Mouse (Mus musculus): ENCODE data around the gene Fbxw20. TPM values are rescaled to one million over a fixed set of nuclear protein-coding genes. Genes with fewer than 3 reads are reported as not detected.
"Not testable (repeated sequence)": the region's sequence is repeated elsewhere in the genome, so short reads cannot be mapped to it uniquely, and the experiment has no call there.

Fbxw20 gene
- polyA plus RNA-seq (2014; fragmentation: Nextera tagmentation; extraction: Ambion mirVana), result not detected in 2 replicates

- no peaks in the 10 kb centered on the region for H3K9me3 ChIP-seq (ENCODE audit: control insufficient read depth, low read length)
- no peaks in the 10 kb centered on the region for H3K36me3 ChIP-seq (ENCODE audit: control insufficient read depth, insufficient read depth, low read length)
- ATAC-seq (ENCODE audit: low read depth) (no peak), DNase-seq (ENCODE audit: low spot score) (no peak)
- H3K4me1 ChIP-seq (ENCODE audit: control insufficient read depth, insufficient read depth, low read length), result no peaks in the 10 kb centered on the region
- H3K4me2 ChIP-seq (ENCODE audit: low read depth, low read length), result no peak within 1 kb of the TSS
- H3K27ac ChIP-seq (replicated peaks; ENCODE audit: low read depth, low read length), result no peak within 1 kb of the TSS
- 71% methylated on average over 1 of the region's 1 CpGs for WGBS
- H3K27me3 ChIP-seq (replicated peaks; ENCODE audit: control insufficient read depth, insufficient read depth, low read length), result no peaks in the 10 kb centered on the region
- no peak within 1 kb of the TSS for H3K9ac ChIP-seq (ENCODE audit: low read depth, low read length)
- H3K4me3 ChIP-seq (ENCODE audit: low read depth, low read length), result no peak within 1 kb of the TSS
Observed at GRCm38 (mm10) chr9:109234654-109235053, at the start of gene Fbxw20. TSS of gene Fbxw20 (minus strand) at chr9:109234754.

GRCm38 (mm10) chr9:109263041-109263440, 28.5 kb upstream of the Fbxw20 start:
- no peaks in the 10 kb centered on the region for H3K4me1 ChIP-seq (ENCODE audit: control insufficient read depth, insufficient read depth, low read length)
- 0 out of 2 replicates have a peak, but pooled peaks cover 4% of the 10 kb centered on the region for H3K9me3 ChIP-seq (ENCODE audit: control insufficient read depth, low read length)
- no peak overlapping the region for H3K4me2 ChIP-seq (ENCODE audit: low read depth, low read length)
- 76% methylated on average over 2 of the region's 2 CpGs for WGBS
- no peak overlapping the region for H3K9ac ChIP-seq (ENCODE audit: low read depth, low read length)
- no peaks in the 10 kb centered on the region for H3K27me3 ChIP-seq (replicated peaks; ENCODE audit: control insufficient read depth, insufficient read depth, low read length)
- ATAC-seq (ENCODE audit: low read depth), result no peak
- no peaks in the 10 kb centered on the region for H3K36me3 ChIP-seq (ENCODE audit: control insufficient read depth, insufficient read depth, low read length)
- H3K27ac ChIP-seq (replicated peaks; ENCODE audit: low read depth, low read length), result no peak overlapping the region
- no peak overlapping the region for H3K4me3 ChIP-seq (ENCODE audit: low read depth, low read length)
- no peak for DNase-seq (ENCODE audit: low spot score)

- no peaks in the 10 kb centered on the region for H3K27me3 ChIP-seq (replicated peaks; ENCODE audit: control insufficient read depth, insufficient read depth, low read length)
- no peak overlapping the region for H3K27ac ChIP-seq (replicated peaks; ENCODE audit: low read depth, low read length)
- no peaks in the 10 kb centered on the region for H3K4me1 ChIP-seq (ENCODE audit: control insufficient read depth, insufficient read depth, low read length)
- H3K36me3 ChIP-seq (ENCODE audit: control insufficient read depth, insufficient read depth, low read length), result no peaks in the 10 kb centered on the region
- H3K9me3 ChIP-seq (ENCODE audit: control insufficient read depth, low read length), result no peaks in the 10 kb centered on the region
- H3K4me3 ChIP-seq (ENCODE audit: low read depth, low read length), result no peak overlapping the region
- H3K4me2 ChIP-seq (ENCODE audit: low read depth, low read length), result no peak overlapping the region
- no peak for ATAC-seq (ENCODE audit: low read depth)
- no peak for DNase-seq (ENCODE audit: low spot score)
- H3K9ac ChIP-seq (ENCODE audit: low read depth, low read length), result no peak overlapping the region
- 66% methylated on average over 6 of the region's 6 CpGs for WGBS
Observed at GRCm38 (mm10) chr9:109218449-109218848, 16.1 kb downstream of the Fbxw20 start.

GRCm38 (mm10) chr9:109201347-109201746, 33.2 kb downstream of the Fbxw20 start:
- not testable (repeated sequence) for H3K4me2 ChIP-seq (ENCODE audit: low read depth, low read length); H3K4me3 ChIP-seq (ENCODE audit: low read depth, low read length); H3K27ac ChIP-seq (replicated peaks; ENCODE audit: low read depth, low read length); H3K9me3 ChIP-seq (ENCODE audit: control insufficient read depth, low read length); H3K27me3 ChIP-seq (replicated peaks; ENCODE audit: control insufficient read depth, insufficient read depth, low read length); ATAC-seq (ENCODE audit: low read depth); DNase-seq (ENCODE audit: low spot score); H3K4me1 ChIP-seq (ENCODE audit: control insufficient read depth, insufficient read depth, low read length); H3K36me3 ChIP-seq (ENCODE audit: control insufficient read depth, insufficient read depth, low read length); H3K9ac ChIP-seq (ENCODE audit: low read depth, low read length)
- 50% methylated on average over 1 of the region's 1 CpGs for WGBS

DNA sequence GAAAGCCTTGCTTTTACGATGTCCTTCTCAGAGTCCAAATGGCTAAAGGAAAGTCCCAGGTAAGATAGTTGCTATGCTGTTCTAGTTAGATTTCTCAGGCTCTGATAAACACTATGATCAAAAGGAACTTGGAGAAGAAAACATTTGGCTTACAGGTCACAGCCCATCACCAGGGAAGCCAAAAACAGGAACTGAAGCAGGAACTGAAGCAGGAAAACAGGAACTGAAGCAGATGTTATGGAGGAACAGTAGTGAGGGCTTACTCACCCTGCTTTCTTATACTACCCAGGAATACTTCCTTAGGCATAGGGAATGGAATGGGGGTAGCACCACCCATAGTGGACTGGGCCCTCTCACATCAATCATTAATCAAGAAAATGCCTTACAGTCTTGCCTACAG, 34.2 kb downstream of the Fbxw20 start:
- H3K27me3 ChIP-seq (replicated peaks; ENCODE audit: control insufficient read depth, insufficient read depth, low read length), result no peaks in the 10 kb centered on the region
- WGBS, result 89% methylated on average over 1 of the region's 1 CpGs
- H3K4me1 ChIP-seq (ENCODE audit: control insufficient read depth, insufficient read depth, low read length), result no peaks in the 10 kb centered on the region
- no peaks in the 10 kb centered on the region for H3K36me3 ChIP-seq (ENCODE audit: control insufficient read depth, insufficient read depth, low read length)
- H3K9ac ChIP-seq (ENCODE audit: low read depth, low read length), result no peak overlapping the region
- no peak overlapping the region for H3K4me3 ChIP-seq (ENCODE audit: low read depth, low read length)
- no peak for ATAC-seq (ENCODE audit: low read depth)
- no peak overlapping the region for H3K4me2 ChIP-seq (ENCODE audit: low read depth, low read length)
- H3K9me3 ChIP-seq (ENCODE audit: control insufficient read depth, low read length), result no peaks in the 10 kb centered on the region
- H3K27ac ChIP-seq (replicated peaks; ENCODE audit: low read depth, low read length), result no peak overlapping the region
- DNase-seq (ENCODE audit: low spot score), result no peak

DNA sequence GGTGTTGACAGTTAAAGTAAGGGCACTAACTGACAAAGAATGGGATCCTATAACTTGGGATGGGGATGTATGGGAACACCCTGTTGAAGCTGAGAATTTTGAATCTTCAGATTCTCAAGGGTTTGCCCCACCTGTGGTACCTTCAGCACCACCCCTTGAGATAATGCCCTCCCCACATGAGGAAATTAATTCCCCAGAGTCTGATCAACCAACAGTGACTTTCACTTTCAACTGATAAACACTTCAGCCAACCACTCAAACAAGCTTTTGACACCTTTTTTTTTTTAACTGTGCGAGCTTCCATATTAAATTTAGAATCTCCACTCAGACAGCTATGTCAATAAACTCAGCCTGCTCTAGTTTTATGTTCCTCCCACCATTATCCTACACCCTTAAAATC, 35.2 kb downstream of the Fbxw20 start:
- ATAC-seq (ENCODE audit: low read depth) (no peak), DNase-seq (ENCODE audit: low spot score) (no peak)
- no peaks in the 10 kb centered on the region for H3K4me1 ChIP-seq (ENCODE audit: control insufficient read depth, insufficient read depth, low read length)

GRCm38 (mm10) chr9:109195875-109196274, 38.7 kb downstream of the Fbxw20 start, which contains the start of gene Fbxw13:
TSS of gene Fbxw13 (minus strand) at chr9:109195975.
- not testable (repeated sequence) for H3K4me1 ChIP-seq (ENCODE audit: control insufficient read depth, insufficient read depth, low read length); H3K4me2 ChIP-seq (ENCODE audit: low read depth, low read length); DNase-seq (ENCODE audit: low spot score); H3K27ac ChIP-seq (replicated peaks; ENCODE audit: low read depth, low read length); H3K9ac ChIP-seq (ENCODE audit: low read depth, low read length); ATAC-seq (ENCODE audit: low read depth); H3K36me3 ChIP-seq (ENCODE audit: control insufficient read depth, insufficient read depth, low read length); H3K4me3 ChIP-seq (ENCODE audit: low read depth, low read length); H3K9me3 ChIP-seq (ENCODE audit: control insufficient read depth, low read length); H3K27me3 ChIP-seq (replicated peaks; ENCODE audit: control insufficient read depth, insufficient read depth, low read length)
- 72% methylated on average over 3 of the region's 3 CpGs for whole genome bisulfite sequencing

More for the DNA sequence above, 35.2 kb downstream of the Fbxw20 start:
- WGBS, result 71% methylated on average over 1 of the region's 1 CpGs
- Histone ChIP-seq H3K27me3 (replicated peaks; ENCODE audit: control insufficient read depth, insufficient read depth, low read length) (no peaks in the 10 kb centered on the region), H3K9ac (ENCODE audit: low read depth, low read length) (no peak overlapping the region), H3K36me3 (ENCODE audit: control insufficient read depth, insufficient read depth, low read length) (no peaks in the 10 kb centered on the region), H3K4me2 (ENCODE audit: low read depth, low read length) (no peak overlapping the region), H3K9me3 (ENCODE audit: control insufficient read depth, low read length) (no peaks in the 10 kb centered on the region), H3K4me3 (ENCODE audit: low read depth, low read length) (no peak overlapping the region), H3K27ac (replicated peaks; ENCODE audit: low read depth, low read length) (no peak overlapping the region)

GRCm38 (mm10) chr9:109177208-109177607, 57.3 kb downstream of the Fbxw20 start:
- Histone ChIP-seq H3K36me3 (ENCODE audit: control insufficient read depth, insufficient read depth, low read length) (no peaks in the 10 kb centered on the region), H3K4me1 (ENCODE audit: control insufficient read depth, insufficient read depth, low read length) (no peaks in the 10 kb centered on the region), H3K4me2 (ENCODE audit: low read depth, low read length) (no peak overlapping the region), H3K9me3 (ENCODE audit: control insufficient read depth, low read length) (peaks cover 13% of the 10 kb centered on the region; the same call in 1 of the 2 replicates), H3K9ac (ENCODE audit: low read depth, low read length) (no peak overlapping the region), H3K4me3 (ENCODE audit: low read depth, low read length) (no peak overlapping the region), H3K27ac (replicated peaks; ENCODE audit: low read depth, low read length) (no peak overlapping the region), H3K27me3 (replicated peaks; ENCODE audit: control insufficient read depth, insufficient read depth, low read length) (no peaks in the 10 kb centered on the region)
- 86% methylated on average over 1 of the region's 1 CpGs for WGBS
- no peak for ATAC-seq (ENCODE audit: low read depth)
- no peak for DNase-seq (ENCODE audit: low spot score)

GRCm38 (mm10) chr9:109176301-109176700, 58.3 kb downstream of the Fbxw20 start:
- ATAC-seq (ENCODE audit: low read depth) (no peak), DNase-seq (ENCODE audit: low spot score) (no peak)
- Histone ChIP-seq H3K27me3 (replicated peaks; ENCODE audit: control insufficient read depth, insufficient read depth, low read length) (no peaks in the 10 kb centered on the region), H3K27ac (replicated peaks; ENCODE audit: low read depth, low read length) (no peak overlapping the region), H3K9ac (ENCODE audit: low read depth, low read length) (no peak overlapping the region), H3K4me2 (ENCODE audit: low read depth, low read length) (no peak overlapping the region), H3K9me3 (ENCODE audit: control insufficient read depth, low read length) (peaks cover 13% of the 10 kb centered on the region; the same call in 1 of the 2 replicates), H3K4me1 (ENCODE audit: control insufficient read depth, insufficient read depth, low read length) (no peaks in the 10 kb centered on the region), H3K4me3 (ENCODE audit: low read depth, low read length) (no peak overlapping the region), H3K36me3 (ENCODE audit: control insufficient read depth, insufficient read depth, low read length) (no peaks in the 10 kb centered on the region)
- 79% methylated on average over 1 of the region's 1 CpGs for WGBS
